Mouse (Mus musculus) kidney, adult 2 months (tissue): ENCODE data around the gene Uqcc1.

ENCODE experiments used
- CTCF ChIP-seq: fragments of 200-500 bp; conservative IDR thresholded peaks from 2 replicates; pipeline ENCODE4 v1.5.1; 2011; ENCODE audit warnings: low read depth, mild to moderate bottlenecking, control low read depth, low read length, moderate library complexity, mixed read lengths; ENCODE audit not compliant: insufficient read depth, insufficient read length
- POLR2A ChIP-seq: fragments of 200-500 bp; IDR thresholded peaks from one replicate; pipeline ENCODE4 v1.6.1; 2011; ENCODE audit warnings: low read depth, low read length, control low read depth

DNA sequence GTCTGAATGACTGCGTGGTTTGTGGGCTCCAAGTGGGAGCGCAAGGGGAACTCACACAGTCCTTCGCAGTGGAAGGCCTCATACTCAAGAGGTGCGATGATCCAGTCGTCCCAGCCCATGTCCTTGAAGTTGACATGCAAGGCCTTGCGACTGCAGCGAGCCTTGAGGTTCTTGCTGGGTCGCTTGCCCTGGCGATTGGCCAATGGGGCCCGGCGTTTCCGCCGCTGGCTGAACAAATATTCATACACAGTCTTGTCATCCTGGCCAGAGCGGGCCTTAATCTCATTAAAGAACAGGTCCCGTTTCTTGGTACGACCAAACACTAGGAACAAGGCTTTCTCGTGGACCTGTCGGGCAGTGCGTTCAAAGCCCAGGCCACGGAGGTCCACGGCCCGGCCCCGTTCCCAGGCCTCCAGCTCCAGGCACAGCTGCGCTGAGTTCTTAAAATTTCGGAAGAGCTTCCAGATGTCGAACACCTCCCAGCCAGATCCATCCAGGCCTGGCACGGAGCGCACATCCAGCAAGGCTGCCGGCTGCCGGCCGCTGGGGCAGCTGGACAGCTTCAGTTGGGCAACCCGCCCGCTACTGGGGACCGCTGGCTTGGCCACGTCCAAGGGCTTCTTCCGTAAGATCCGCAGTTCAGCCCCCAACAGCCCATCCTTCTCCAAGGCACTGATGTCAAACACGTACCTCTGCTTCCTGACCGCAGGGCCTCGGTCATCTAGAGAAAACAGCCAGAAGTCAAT is 11.8 kb upstream of the Uqcc1 start:
- no peak for TF ChIP-seq CTCF
- no peak for TF ChIP-seq POLR2A
